25 mouse cellular contexts compared by ENCODE assay signal in genomic region chr5:52288319-52288718, GRCm38 (mm10).
"Had no signal": no experiment of that assay in that cellular context is flagged by ENCODE, and none has a peak within 500 bp of the region (broad histone marks: within the 10 kb centered on the region; RNA-seq: fewer than 3 reads in every experiment).

No protein-coding gene starts in this region.

- H3K9ac ChIP-seq: heart, embryonic 12.5 days; hindbrain, embryonic 13.5 days; hindbrain, embryonic 15.5 days; kidney, embryonic 15.5 days; limb, embryonic 13.5 days; limb, embryonic 15.5 days; liver, embryonic 12.5 days; liver, embryonic 14.5 days had no signal

- ATAC-seq: hindbrain, postnatal 0 days; intestine, embryonic 16.5 days; liver, embryonic 12.5 days had no signal

- H3K27ac ChIP-seq: heart, embryonic 10.5 days; hindbrain, embryonic 13.5 days; hindbrain, embryonic 15.5 days; hindbrain, postnatal 0 days; kidney, embryonic 15.5 days; kidney, postnatal 0 days; limb, embryonic 13.5 days; limb, embryonic 15.5 days; liver, embryonic 12.5 days; liver, embryonic 14.5 days had no signal

- H3K36me3 ChIP-seq: heart, embryonic 10.5 days; heart, embryonic 12.5 days; hindbrain, embryonic 13.5 days; hindbrain, embryonic 15.5 days; kidney, embryonic 15.5 days; limb, embryonic 13.5 days; limb, embryonic 15.5 days; liver, embryonic 12.5 days had no signal

- H3K4me2 ChIP-seq: heart, embryonic 12.5 days; hindbrain, embryonic 13.5 days; hindbrain, embryonic 15.5 days; kidney, embryonic 15.5 days; limb, embryonic 13.5 days; limb, embryonic 15.5 days; liver, embryonic 12.5 days had no signal

- H3K4me3 ChIP-seq: heart, embryonic 10.5 days; heart, embryonic 12.5 days; hindbrain, embryonic 13.5 days; hindbrain, embryonic 15.5 days; kidney, embryonic 15.5 days; limb, embryonic 13.5 days; limb, embryonic 15.5 days; liver, embryonic 12.5 days had no signal

- DNase-seq: gastrocnemius, postnatal 14 days; gastrocnemius, postnatal 36 days; heart, adult 18-20 months; heart, postnatal 14 days; heart, postnatal 36 days; kidney, adult 11 months; kidney, adult 2 months; kidney, adult 9 months; kidney, postnatal 14 days; kidney, postnatal 36 days; layer of hippocampus, adult 9-11 months; layer of hippocampus, postnatal 36 days; left cerebral cortex, postnatal 4 days had no signal

- H3K4me1 ChIP-seq: heart, embryonic 10.5 days; heart, embryonic 12.5 days; hindbrain, embryonic 13.5 days; hindbrain, embryonic 15.5 days; kidney, embryonic 15.5 days; limb, embryonic 13.5 days; limb, embryonic 15.5 days; liver, embryonic 12.5 days had no signal

- H3K27me3 ChIP-seq: heart, embryonic 12.5 days; hindbrain, embryonic 13.5 days; hindbrain, embryonic 15.5 days; kidney, embryonic 15.5 days; limb, embryonic 13.5 days; limb, embryonic 15.5 days; liver, embryonic 12.5 days had no signal

- H3K9me3 ChIP-seq: heart, embryonic 10.5 days; hindbrain, embryonic 13.5 days; hindbrain, embryonic 15.5 days; kidney, embryonic 15.5 days; limb, embryonic 13.5 days; limb, embryonic 15.5 days; liver, embryonic 12.5 days had no signal
